Mouse (Mus musculus) intestine, postnatal 0 days (tissue): Measurements from ENCODE around the gene Arhgdia. TPM values are rescaled to one million over a fixed set of nuclear protein-coding genes. Genes with fewer than 3 reads are reported as not detected.
A peak's percentile ranks its signal among the peaks of the same experiment; 100 is the strongest.

ENCODE experiments used
- ATAC-seq: fragments of 200-750 bp; cut with Nextera tagmentation; 2 replicates; pipeline ENCODE4 v1.8.0; 2017; ENCODE audit warnings: mild to moderate bottlenecking, moderate TSS enrichment, moderate library complexity
- H3K27ac ChIP-seq: fragments of 300-500 bp; sonication (generic); 2 replicates; pipeline ENCODE4 v1.5.1; 2014; ENCODE audit warnings: mild to moderate bottlenecking, low read depth, low read length, moderate library complexity
- H3K27me3 ChIP-seq: fragments of 300-500 bp; sonication (generic); replicated peaks from 2 replicates; pipeline ENCODE4 v1.6.1; 2014; ENCODE audit warnings: low read length, mixed read lengths; ENCODE audit not compliant: control insufficient read depth, insufficient read depth
- H3K36me3 ChIP-seq: fragments of 300-500 bp; sonication (generic); 2 replicates; pipeline ENCODE4 v1.6.1; 2014; ENCODE audit warnings: mild to moderate bottlenecking, moderate library complexity; ENCODE audit not compliant: control insufficient read depth, insufficient read depth
- H3K4me1 ChIP-seq: fragments of 300-500 bp; sonication (generic); replicated peaks from 2 replicates; pipeline ENCODE4 v1.6.1; 2014; ENCODE audit warnings: antibody characterized with exemption, low read length, mixed read lengths; ENCODE audit not compliant: control insufficient read depth, insufficient read depth
- H3K4me2 ChIP-seq: fragments of 300-500 bp; sonication (generic); replicated peaks from 2 replicates; pipeline ENCODE4 v1.6.1; 2014; ENCODE audit warnings: low read depth, mild to moderate bottlenecking, moderate library complexity
- H3K4me3 ChIP-seq: fragments of 300-500 bp; sonication (generic); 2 replicates; pipeline ENCODE4 v1.5.1; 2014; ENCODE audit warnings: low read depth, low read length
- H3K9ac ChIP-seq: fragments of 300-500 bp; sonication (generic); 2 replicates; pipeline ENCODE4 v1.6.1; 2014; ENCODE audit warnings: mild to moderate bottlenecking, low read depth, low read length
- H3K9me3 ChIP-seq: fragments of 300-500 bp; sonication (generic); 2 replicates; pipeline ENCODE4 v1.6.1; 2016; ENCODE audit warnings: mixed run types; ENCODE audit not compliant: control insufficient read depth
- CTCF ChIP-seq: sonication (generic); IDR thresholded peaks from 2 replicates; pipeline ENCODE4 v1.5.1; 2016; ENCODE audit warnings: low read depth, mild to moderate bottlenecking, control low read depth, antibody characterized with exemption, moderate library complexity
- WGBS: fragments of 180-500 bp; shearing (Covaris S2); extraction: QIAGEN DNeasy Blood & Tissue Kit; methylation state at CpG from one replicate; pipeline ENCODE4 v1.1.7; 2014; 5-methylcytosine and 5-hydroxymethylcytosine counted together
- polyA plus RNA-seq: library from polyadenylated mRNA; unstranded; fragments of >200 nt; fragmentation: Nextera tagmentation; extraction: Ambion mirVana; gene quantifications from 2 replicates; pipeline ENCODE4 v1.2.1, GENCODE M21; 2015

Gene Arhgdia
- polyA plus RNA-seq, 1 experiment from 2014 or later = 493 TPM

DNA sequence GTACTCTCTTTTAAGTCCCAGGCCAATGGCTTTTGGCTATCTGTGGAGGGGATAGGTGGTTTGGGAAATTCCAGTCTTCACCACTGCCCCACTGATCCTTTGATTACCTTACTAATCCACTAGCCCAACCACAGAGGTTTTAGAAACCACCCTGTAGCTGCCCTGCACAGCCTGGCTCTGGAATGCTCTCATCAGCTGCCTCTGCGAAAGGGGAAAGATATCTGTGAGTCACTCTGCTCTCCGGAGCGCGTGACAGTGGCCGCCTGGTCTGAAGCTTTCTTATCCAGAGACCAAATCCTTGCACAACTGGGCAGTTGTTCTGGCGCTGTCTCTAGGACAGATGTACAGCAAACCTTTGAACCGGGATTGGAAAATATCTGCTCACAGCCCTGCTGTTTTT, 26.6 kb downstream of the Arhgdia start:
- no peak overlapping the region for H3K4me2 ChIP-seq
- no peaks in the 10 kb centered on the region for H3K9me3 ChIP-seq
- WGBS = 37% methylated on average over 7 of the region's 7 CpGs
- H3K4me3 ChIP-seq = no peak overlapping the region
- no peaks in the 10 kb centered on the region for H3K27me3 ChIP-seq
- peaks cover 10% of the 10 kb centered on the region for H3K36me3 ChIP-seq
- no peak overlapping the region for H3K9ac ChIP-seq
- H3K27ac ChIP-seq = peak overlapping the region; percentile 84
- peak; percentile 81 for ATAC-seq
- TF ChIP-seq CTCF = no peak
- H3K4me1 ChIP-seq = 0 out of 2 replicates have a peak, but pooled peaks cover 4% of the 10 kb centered on the region

DNA sequence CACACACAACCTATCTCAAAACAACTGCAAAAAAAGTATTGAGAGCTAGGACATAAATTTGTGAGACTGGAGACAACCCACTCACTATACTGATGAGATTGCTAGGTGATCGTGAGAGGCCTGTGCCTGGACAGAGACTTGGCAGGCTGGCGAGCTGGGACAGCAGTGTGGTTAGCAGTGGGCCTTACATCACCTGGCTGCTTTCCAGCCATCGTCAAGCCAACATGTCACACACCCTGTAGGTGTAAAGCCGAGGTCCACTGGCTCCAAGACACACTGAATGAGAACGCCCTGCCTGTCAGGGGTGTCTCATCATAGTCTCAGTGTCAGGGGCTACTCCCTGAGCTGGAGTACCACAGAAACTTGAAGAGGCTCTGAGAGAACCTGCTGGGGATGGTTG, 28.7 kb downstream of the Arhgdia start:
- no peak overlapping the region for H3K4me3 ChIP-seq
- H3K9me3 ChIP-seq = no peaks in the 10 kb centered on the region
- 0 out of 2 replicates have a peak, but pooled peaks cover 10% of the 10 kb centered on the region for H3K4me1 ChIP-seq
- no peak overlapping the region for H3K9ac ChIP-seq
- H3K27me3 ChIP-seq = no peaks in the 10 kb centered on the region
- no peaks in the 10 kb centered on the region; the same call in 1 of the 2 replicates for H3K36me3 ChIP-seq
- H3K4me2 ChIP-seq = no peak overlapping the region
- H3K27ac ChIP-seq = no peak overlapping the region
- WGBS = 70% methylated on average over 5 of the region's 5 CpGs
- ATAC-seq = no peak
- TF ChIP-seq CTCF = no peak

DNA sequence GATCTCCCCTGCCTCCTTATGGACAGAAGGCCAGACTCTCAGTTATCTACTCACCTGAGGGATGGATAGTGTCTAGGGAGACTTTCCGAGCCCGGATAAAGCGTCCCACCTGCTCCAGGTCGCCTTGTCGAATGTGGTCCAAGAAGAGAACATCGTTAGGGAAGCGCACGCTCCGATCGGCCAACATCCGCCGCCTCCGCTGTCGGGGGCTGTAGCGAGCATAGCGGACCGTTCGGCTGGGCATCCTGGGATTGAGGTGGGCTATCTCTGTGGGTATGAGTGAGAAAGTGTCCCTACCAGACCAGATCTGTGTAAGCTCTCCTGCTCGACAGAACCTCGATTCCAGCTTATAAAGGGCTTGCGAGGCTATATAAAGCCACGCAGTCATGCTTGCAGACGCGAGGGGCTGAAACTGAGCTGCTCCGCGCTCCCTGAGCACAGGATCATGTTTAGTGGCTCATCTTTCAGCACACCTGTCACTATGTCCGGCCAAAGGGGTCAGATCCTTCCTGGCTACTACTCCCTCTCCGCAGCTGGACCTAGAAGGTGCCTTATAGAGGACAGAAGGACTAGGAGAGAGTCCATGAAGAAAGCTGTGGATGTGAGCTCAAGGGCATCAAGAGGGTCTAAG, 30.5 kb downstream of the Arhgdia start, which contains the start of gene Ppp1r27:
Gene Ppp1r27 (minus strand): TSS at position 323 of the 631 bp plus-strand sequence.
- WGBS = 94% methylated on average over 28 of the region's 28 CpGs
- H3K9ac ChIP-seq = peak within 1 kb of the TSS; percentile 86; the same call in 1 of the 2 replicates
- H3K27me3 ChIP-seq = no peaks in the 10 kb centered on the region
- no peak for TF ChIP-seq CTCF
- peak within 1 kb of the TSS; percentile 75 for H3K4me3 ChIP-seq
- peak within 1 kb of the TSS; percentile 73 for H3K4me2 ChIP-seq
- peak within 1 kb of the TSS; percentile 98 for H3K27ac ChIP-seq
- no peak for ATAC-seq
- H3K9me3 ChIP-seq = no peaks in the 10 kb centered on the region
- H3K4me1 ChIP-seq = peaks cover 16% of the 10 kb centered on the region; the same call in 1 of the 2 replicates
- H3K36me3 ChIP-seq = no peaks in the 10 kb centered on the region; the same call in 1 of the 2 replicates

DNA sequence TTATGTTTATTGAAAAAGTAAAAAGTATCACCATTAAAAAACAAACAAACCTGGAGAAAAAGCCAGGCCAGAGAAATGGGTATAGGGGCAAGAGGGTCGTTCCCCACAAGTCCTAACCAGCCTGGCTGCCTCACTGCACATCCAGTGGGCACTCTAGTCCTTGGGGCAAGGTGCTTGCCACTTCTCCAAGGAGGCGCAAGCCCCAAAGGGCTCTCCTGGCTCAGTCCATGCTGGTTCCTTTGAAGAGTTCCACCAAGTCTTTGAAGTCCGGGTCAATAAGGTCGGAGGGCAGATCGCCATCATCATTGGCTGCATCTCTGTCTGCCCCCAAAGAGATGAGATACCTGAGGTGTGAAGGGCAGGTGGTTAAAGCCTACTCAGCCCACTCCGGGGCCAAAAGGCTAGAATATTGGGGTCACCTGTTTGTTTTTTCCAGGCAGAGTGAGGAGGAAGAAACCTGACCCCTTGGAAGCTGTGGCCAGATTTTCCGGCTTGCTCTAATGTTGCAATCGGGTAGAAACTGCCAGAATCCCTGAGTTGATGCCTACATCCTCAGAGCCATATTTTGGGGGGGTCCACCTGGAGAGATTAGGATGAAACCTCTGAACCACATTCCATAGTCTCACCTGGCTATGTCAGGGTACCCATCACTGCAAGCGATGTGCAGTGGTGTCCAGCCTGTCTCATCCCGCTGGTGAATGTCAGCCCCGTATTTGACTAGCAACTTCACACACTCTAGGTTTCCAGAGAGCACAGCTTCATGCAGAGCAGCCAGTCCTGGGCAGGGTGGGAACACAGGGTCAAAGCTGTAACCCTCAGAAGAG, 31.2 kb downstream of the Arhgdia start:
- Histone ChIP-seq H3K9ac (peak overlapping the region; percentile 86; the same call in 1 of the 2 replicates), H3K4me1 (peaks cover 16% of the 10 kb centered on the region; the same call in 1 of the 2 replicates), H3K4me2 (peak overlapping the region; percentile 73), H3K9me3 (no peaks in the 10 kb centered on the region), H3K4me3 (peak overlapping the region; percentile 75), H3K36me3 (no peaks in the 10 kb centered on the region; the same call in 1 of the 2 replicates), H3K27ac (peak overlapping the region; percentile 98), H3K27me3 (no peaks in the 10 kb centered on the region)
- no peak for TF ChIP-seq CTCF
- WGBS = 63% methylated on average over 11 of the region's 11 CpGs
- no peak for ATAC-seq

DNA sequence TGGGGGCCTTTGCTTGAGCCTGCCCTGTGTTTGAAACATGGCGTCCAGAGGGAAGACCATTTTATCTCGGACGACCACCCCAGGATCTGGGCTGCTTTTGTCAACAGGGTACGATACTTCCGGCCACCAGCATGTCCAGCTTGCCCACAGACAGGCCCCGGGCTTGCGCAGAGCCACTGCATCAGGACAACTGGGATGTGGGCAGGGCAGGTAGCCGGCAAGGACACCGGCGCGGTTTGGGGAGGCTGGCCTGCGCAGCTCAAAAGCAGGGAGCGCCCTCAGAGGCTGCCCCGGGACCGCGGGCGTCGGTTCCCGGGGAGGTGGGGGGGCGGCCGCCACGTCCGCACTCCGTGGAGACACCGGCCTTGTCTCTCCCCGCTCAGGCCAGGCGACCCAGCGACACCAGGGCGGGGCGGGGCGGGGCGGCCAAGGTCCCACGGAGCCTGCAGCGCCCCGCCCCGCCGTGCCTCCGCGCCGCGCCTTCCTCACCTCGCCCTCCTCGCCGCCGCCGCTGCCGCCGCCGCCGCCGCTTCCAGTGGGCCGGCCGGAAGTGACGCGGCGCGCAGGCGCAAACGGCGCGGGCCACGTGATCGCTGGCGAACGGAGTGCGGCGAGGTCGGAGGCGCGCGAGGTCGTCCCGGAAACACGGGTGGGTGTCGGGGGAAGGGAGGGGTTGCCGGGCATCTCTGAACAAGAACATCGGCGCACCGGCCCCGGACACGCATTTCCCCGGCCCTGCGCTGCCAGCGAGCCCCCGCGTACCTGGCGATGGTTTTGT, 32.1 kb downstream of the Arhgdia start, which contains the start of gene Mcrip1:
Gene Mcrip1 (minus strand): TSS at position 560 of the 778 bp plus-strand sequence.
- H3K9ac ChIP-seq = peak within 1 kb of the TSS; percentile 86
- peaks cover 6% of the 10 kb centered on the region; the same call in 1 of the 2 replicates for H3K36me3 ChIP-seq
- H3K27ac ChIP-seq = peak within 1 kb of the TSS; percentile 98
- peak within 1 kb of the TSS; percentile 75 for H3K4me3 ChIP-seq
- H3K4me2 ChIP-seq = peak within 1 kb of the TSS; percentile 73
- WGBS = under 1% methylated on average over 54 of the region's 87 CpGs
- peaks cover 16% of the 10 kb centered on the region; the same call in 1 of the 2 replicates for H3K4me1 ChIP-seq
- no peaks in the 10 kb centered on the region for H3K27me3 ChIP-seq
- no peaks in the 10 kb centered on the region for H3K9me3 ChIP-seq
- peak; percentile 84 for ATAC-seq
- no peak for TF ChIP-seq CTCF
